Mouse (Mus musculus) cerebellum, adult 2 months (tissue): ENCODE results near the gene Tnnc1. TPM values are rescaled to one million over a fixed set of nuclear protein-coding genes. Genes with fewer than 3 reads are reported as not detected.

Source experiments
- DNase-seq, 2 experiments: peaks; one replicate each; pipeline ENCODE4 v3.0.0; 2021
- H3K27ac ChIP-seq: fragments of 200-500 bp; 2 replicates; pipeline ENCODE4 v1.5.1; 2012; ENCODE audit warnings: low read length, control low read depth, inconsistent platforms; ENCODE audit not compliant: insufficient read depth
- H3K27me3 ChIP-seq: fragments of 200-500 bp; 2 replicates; pipeline ENCODE4 v1.6.1; 2012; ENCODE audit warnings: inconsistent platforms, mild to moderate bottlenecking, low read length, moderate library complexity; ENCODE audit not compliant: control insufficient read depth, insufficient read depth
- H3K4me1 ChIP-seq: fragments of 200-500 bp; 2 replicates; pipeline ENCODE4 v1.6.1; 2011; ENCODE audit warnings: low read length; ENCODE audit not compliant: control insufficient read depth, insufficient read depth
- H3K4me3 ChIP-seq: fragments of 200-500 bp; replicated peaks from 2 replicates; pipeline ENCODE3; 2011; ENCODE audit warnings: mild to moderate bottlenecking, low read depth, low read length, control low read depth; ENCODE audit not compliant: insufficient read depth
- CTCF ChIP-seq: fragments of 200-500 bp; IDR thresholded peaks from 2 replicates; pipeline ENCODE4 v1.5.1; 2011; ENCODE audit warnings: low read depth, mild to moderate bottlenecking, control low read depth, low read length, moderate library complexity, borderline replicate concordance; ENCODE audit not compliant: insufficient read depth
- POLR2A ChIP-seq: fragments of 200-500 bp; IDR thresholded peaks from 2 replicates; pipeline ENCODE4 v1.6.1; 2011; ENCODE audit warnings: low read length, control low read depth, borderline replicate concordance; ENCODE audit not compliant: insufficient read depth
- WGBS: fragments of 180-500 bp; shearing (Covaris S2); methylation state at CpG from one replicate; pipeline ENCODE4 v1.1.7; 2018; 5-methylcytosine and 5-hydroxymethylcytosine counted together
- polyA plus RNA-seq: library from polyadenylated mRNA; depleted of rRNA; stranded (reverse); fragments of >200 nt; gene quantifications from 2 replicates; pipeline ENCODE4 v1.2.3, GENCODE M21; 2012; rRNA removed

Tnnc1 gene
- polyA plus RNA-seq, 1 experiment: 7.6 TPM

DNA sequence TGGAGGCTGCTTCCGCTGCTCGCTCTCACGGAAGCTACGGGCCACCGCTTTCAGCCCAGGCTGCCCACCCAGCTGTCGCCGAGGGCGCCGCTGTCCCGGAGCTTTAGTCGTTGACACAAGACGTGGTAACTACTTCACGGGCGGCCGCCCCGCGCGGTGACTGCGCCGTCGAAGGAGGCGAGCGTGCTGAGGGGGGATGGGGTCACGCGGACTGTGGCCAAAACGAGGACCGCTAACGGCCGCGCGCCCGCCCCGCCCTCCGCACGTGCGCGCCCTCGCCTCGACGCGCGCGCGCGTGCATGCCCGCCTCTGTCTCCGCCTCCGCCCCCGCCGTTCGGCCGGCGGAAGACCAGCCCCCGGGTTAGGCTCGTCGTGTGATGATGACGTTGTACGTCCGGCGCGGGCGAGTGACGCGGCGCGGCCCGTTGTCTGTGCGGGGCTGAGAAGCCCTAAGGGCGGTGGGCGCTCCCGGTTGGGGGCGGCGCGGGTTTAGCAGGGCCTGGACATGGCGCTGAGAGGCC lies 43.0 kb downstream of the Tnnc1 start, which contains the start of the genes Phf7 and Bap1:
Gene Phf7 (minus strand): TSS at position 234 of the 521 bp plus-strand sequence.
Gene Bap1 (plus strand): TSS at position 367 of the 521 bp plus-strand sequence.
- TF ChIP-seq POLR2A: peak; percentile 91
- TF ChIP-seq CTCF: no peak
- Histone ChIP-seq H3K27ac (peak within 1 kb of the TSS; percentile 93), H3K27me3 (no peaks in the 10 kb centered on the region), H3K4me3 (peak within 1 kb of the TSS; percentile 96), H3K4me1 (no peaks in the 10 kb centered on the region; the same call in 1 of the 2 replicates)
- under 1% methylated on average over 73 of the region's 75 CpGs for WGBS
- peak; percentile 95 to 98 for DNase-seq

DNA sequence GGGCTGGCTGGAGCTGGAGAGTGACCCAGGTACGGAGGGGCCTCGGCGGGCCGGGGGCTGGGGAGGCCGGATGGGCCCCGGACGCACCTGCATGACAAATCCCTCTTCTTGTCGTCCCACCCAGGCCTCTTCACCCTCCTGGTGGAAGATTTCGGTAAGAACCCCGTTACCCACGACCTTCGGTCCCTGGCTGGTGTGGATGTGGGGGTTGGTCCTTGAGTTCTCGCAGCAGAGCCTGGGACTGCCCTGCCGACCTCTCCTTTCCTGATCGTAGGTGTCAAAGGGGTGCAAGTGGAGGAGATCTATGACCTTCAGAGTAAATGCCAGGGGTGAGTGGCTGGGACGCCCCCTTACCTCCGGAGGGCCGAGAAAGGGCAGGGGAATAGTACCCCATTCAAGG lies 43.5 kb downstream of the Tnnc1 start:
- no peak for TF ChIP-seq CTCF
- H3K27ac ChIP-seq: peak overlapping the region; percentile 55; the same call in 1 of the 2 replicates
- WGBS: 2% methylated on average over 18 of the region's 18 CpGs
- no peak for DNase-seq
- no peaks in the 10 kb centered on the region; the same call in 1 of the 2 replicates for H3K4me1 ChIP-seq
- peak overlapping the region; percentile 96 for H3K4me3 ChIP-seq
- H3K27me3 ChIP-seq: no peaks in the 10 kb centered on the region

GRCm38 (mm10) chr14:31252091-31252490 lies 44.0 kb downstream of the Tnnc1 start:
- TF ChIP-seq CTCF (no peak), POLR2A (no peak)
- DNase-seq: no peak
- Histone ChIP-seq H3K27me3 (no peaks in the 10 kb centered on the region), H3K4me1 (no peaks in the 10 kb centered on the region; the same call in 1 of the 2 replicates), H3K27ac (no peak overlapping the region), H3K4me3 (peak overlapping the region; percentile 96)
- whole genome bisulfite sequencing: 86% methylated on average over 5 of the region's 5 CpGs

- Histone ChIP-seq H3K27ac (no peak overlapping the region), H3K4me3 (no peak overlapping the region), H3K27me3 (no peaks in the 10 kb centered on the region), H3K4me1 (no peaks in the 10 kb centered on the region)
- DNase-seq: no peak
- WGBS: 92% methylated on average over 14 of the region's 14 CpGs
- no peak for TF ChIP-seq CTCF
These were observed 50.5 kb downstream of the Tnnc1 start for GRCm38 (mm10) chr14:31258476-31259050.

DNA sequence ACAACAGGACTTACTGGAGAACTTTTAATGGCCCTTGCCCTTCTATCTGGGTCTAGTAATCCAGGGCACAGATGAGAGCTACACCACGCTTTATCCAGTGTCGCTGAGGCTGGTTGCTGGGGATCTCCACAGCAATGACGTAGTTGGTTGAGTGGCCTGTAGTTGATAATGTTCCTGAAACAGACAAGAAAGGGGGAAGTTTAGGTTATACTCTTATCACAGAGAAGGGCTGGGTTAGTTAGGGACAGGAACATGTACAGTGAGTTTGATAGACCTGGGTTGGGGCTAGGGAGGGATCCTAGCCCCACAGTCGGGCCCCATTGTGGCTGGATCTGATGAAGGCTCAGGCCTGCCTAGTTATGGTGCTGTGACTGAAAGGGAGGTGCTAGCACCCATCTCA lies 52.3 kb downstream of the Tnnc1 start:
- DNase-seq: no peak
- no peak overlapping the region for H3K27ac ChIP-seq
- 94% methylated on average over 4 of the region's 4 CpGs for WGBS
- no peaks in the 10 kb centered on the region for H3K27me3 ChIP-seq
- H3K4me3 ChIP-seq: no peak overlapping the region
- TF ChIP-seq POLR2A: no peak
- TF ChIP-seq CTCF: no peak
- no peaks in the 10 kb centered on the region for H3K4me1 ChIP-seq

DNA sequence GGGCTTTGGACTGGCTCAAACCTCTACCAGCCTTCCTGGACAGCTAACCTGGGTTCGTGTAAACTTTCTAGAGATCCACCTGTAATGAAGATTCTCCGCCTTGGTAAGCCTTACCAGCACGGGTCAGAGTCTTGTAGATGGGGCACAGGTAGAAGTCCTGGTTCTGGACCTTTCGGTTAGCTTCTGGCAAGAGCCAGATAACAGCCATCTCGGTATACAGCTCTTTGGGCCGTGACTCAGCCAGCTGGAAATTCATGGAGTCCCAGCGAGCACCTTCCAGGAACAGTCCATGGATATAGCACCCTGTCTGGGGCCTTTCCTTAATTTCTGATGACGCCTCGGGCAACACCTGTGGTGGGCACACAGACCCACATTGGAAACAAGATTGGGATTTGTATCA lies 52.8 kb downstream of the Tnnc1 start:
- Histone ChIP-seq H3K27ac (no peak overlapping the region), H3K27me3 (no peaks in the 10 kb centered on the region), H3K4me3 (no peak overlapping the region), H3K4me1 (no peaks in the 10 kb centered on the region)
- TF ChIP-seq CTCF (no peak), POLR2A (no peak)
- DNase-seq: no peak
- WGBS: 90% methylated on average over 9 of the region's 9 CpGs

Other genes with a start within 250 kb of the Tnnc1 start
- 79.5 and 84.4 TPM in 2 replicates for gene Glt8d1, start 206.9 kb upstream of the Tnnc1 start, polyA plus RNA-seq
- 277 and 290 TPM in 2 replicates for gene Spcs1, start 206.6 kb upstream of the Tnnc1 start, polyA plus RNA-seq
- gene Pbrm1, start 189.2 kb upstream of the Tnnc1 start, polyA plus RNA-seq: 22.2 and 24.2 TPM in 2 replicates
- gene Gnl3, start 189.2 kb upstream of the Tnnc1 start, polyA plus RNA-seq: 47.3 and 52.1 TPM in 2 replicates
- gene Smim4, start 79.4 kb upstream of the Tnnc1 start, polyA plus RNA-seq: 35.3 and 42.4 TPM in 2 replicates
- gene Nt5dc2, start 77.3 kb upstream of the Tnnc1 start, polyA plus RNA-seq: 28.3 and 28.4 TPM in 2 replicates
- gene Stab1, start 39.7 kb upstream of the Tnnc1 start, polyA plus RNA-seq: 8.6 and 9.6 TPM in 2 replicates
- gene Nisch, start 8.6 kb downstream of the Tnnc1 start, polyA plus RNA-seq: 292 and 304 TPM in 2 replicates
- 3.0 and 3.2 TPM in 2 replicates for gene Sema3g, start 9.5 kb downstream of the Tnnc1 start, polyA plus RNA-seq
- gene Phf7, start 43.0 kb downstream of the Tnnc1 start, polyA plus RNA-seq: 6.5 and 7.8 TPM in 2 replicates
- gene Bap1, start 43.1 kb downstream of the Tnnc1 start, polyA plus RNA-seq: 128 and 131 TPM in 2 replicates
- 1.3 and 1.9 TPM in 2 replicates for gene Dnah1, start 115.6 kb downstream of the Tnnc1 start, polyA plus RNA-seq
- 38.0 and 40.4 TPM in 2 replicates for gene Capn7, start 128.3 kb downstream of the Tnnc1 start, polyA plus RNA-seq
- gene Sh3bp5, start 227.8 kb downstream of the Tnnc1 start, polyA plus RNA-seq: 72.9 and 77.1 TPM in 2 replicates